Comparison of ENCODE assay signal across 9 mouse cellular contexts in genomic region chr4:62998431-62998835, GRCm38 (mm10). TPM values are rescaled to one million over a fixed set of nuclear protein-coding genes. Genes with fewer than 3 reads are reported as not detected.
DNase-seq lines count a peak whose midpoint lies in the region; ATAC-seq lines count a peak whose summit lies in the region.
"Had no signal": no experiment of that assay in that cellular context is flagged by ENCODE, and none has a peak within 500 bp of the region (broad histone marks: within the 10 kb centered on the region; RNA-seq: fewer than 3 reads in every experiment).

No protein-coding gene starts in this region.

- H3K36me3 ChIP-seq in embryonic facial prominence, embryonic 10.5 days (replicated peaks): peaks cover 35% of the 10 kb centered on the region
- H3K36me3 ChIP-seq in limb, embryonic 12.5 days: peaks cover 21% of the 10 kb centered on the region
- H3K36me3 ChIP-seq in neural tube, embryonic 12.5 days: peaks cover 7% of the 10 kb centered on the region; the same call in 1 of the 2 replicates

- peaks cover 6% of the 10 kb centered on the region; the same call in 1 of the 2 replicates for H3K9me3 ChIP-seq in embryonic facial prominence, embryonic 10.5 days
- 0 out of 2 replicates have a peak, but pooled peaks cover 6% of the 10 kb centered on the region for H3K9me3 ChIP-seq in limb, embryonic 12.5 days
- 0 out of 2 replicates have a peak, but pooled peaks cover 8% of the 10 kb centered on the region for H3K9me3 ChIP-seq in neural tube, embryonic 12.5 days

- peak; percentile 72 for ATAC-seq in limb, embryonic 12.5 days (ENCODE audit: insufficient number of reproducible peaks, insufficient read depth, low FRiP score, low TSS enrichment, low read depth)
- ATAC-seq in neural tube, embryonic 12.5 days (ENCODE audit: low FRiP score, low read depth): peak; percentile 63

- no peak overlapping the region for H3K4me3 ChIP-seq in embryonic facial prominence, embryonic 10.5 days
- no peak overlapping the region for H3K4me3 ChIP-seq in limb, embryonic 12.5 days (replicated peaks)
- H3K4me3 ChIP-seq in neural tube, embryonic 12.5 days: no peak overlapping the region

- H3K27me3 ChIP-seq in embryonic facial prominence, embryonic 10.5 days (replicated peaks; ENCODE audit: low read depth, poor library complexity, severe bottlenecking): no peaks in the 10 kb centered on the region
- H3K27me3 ChIP-seq in limb, embryonic 12.5 days: no peaks in the 10 kb centered on the region
- no peaks in the 10 kb centered on the region for H3K27me3 ChIP-seq in neural tube, embryonic 12.5 days (replicated peaks)

- peak overlapping the region; percentile 6; the same call in 1 of the 2 replicates for H3K4me2 ChIP-seq in limb, embryonic 12.5 days
- no peak overlapping the region for H3K4me2 ChIP-seq in neural tube, embryonic 12.5 days (replicated peaks)

- intact Hi-C loops in heart, postnatal 14 days (cut with DNase I): no loop called here

- no peak overlapping the region for H3K9ac ChIP-seq in limb, embryonic 12.5 days (replicated peaks)
- H3K9ac ChIP-seq in neural tube, embryonic 12.5 days: no peak overlapping the region

- peak; percentile 29 for DNase-seq in embryo, embryonic 10.5 days (ENCODE audit: low spot score)
- DNase-seq in embryo, embryonic 9.5 days (ENCODE audit: extremely low spot score): no peak
- no peak for DNase-seq in embryonic facial prominence, embryonic 10.5 days (ENCODE audit: low spot score)
- peak; percentile 45 to 76 for DNase-seq in heart, postnatal 14 days
- DNase-seq in MN1 (ENCODE audit: low spot score): no peak
- no peak for DNase-seq in left cerebral cortex, adult 9 months (ENCODE audit: low spot score in 2 of 2)

- H3K4me1 ChIP-seq in embryonic facial prominence, embryonic 10.5 days: peaks cover 25% of the 10 kb centered on the region
- H3K4me1 ChIP-seq in limb, embryonic 12.5 days (replicated peaks): peaks cover 42% of the 10 kb centered on the region
- H3K4me1 ChIP-seq in neural tube, embryonic 12.5 days: peaks cover 32% of the 10 kb centered on the region

- 63% methylated on average over 5 of the region's 5 CpGs for WGBS in embryonic facial prominence, embryonic 10.5 days
- WGBS in limb, embryonic 12.5 days: 34% methylated on average over 5 of the region's 5 CpGs
- 50% methylated on average over 5 of the region's 5 CpGs for WGBS in neural tube, embryonic 12.5 days

- H3K27ac ChIP-seq in embryonic facial prominence, embryonic 10.5 days (replicated peaks): peak overlapping the region; percentile 7; the same call in 1 of the 2 replicates
- peak overlapping the region; percentile 84 for H3K27ac ChIP-seq in limb, embryonic 12.5 days
- no peak overlapping the region for H3K27ac ChIP-seq in neural tube, embryonic 12.5 days

RNA-seq across cellular contexts. Expression of gene Zfp618, which starts 33.1 kb away (rescaled TPM):
- 23.0 and 26.9 TPM in 2 replicates for polyA plus RNA-seq in embryonic facial prominence, embryonic 10.5 days (2016; fragmentation: Nextera tagmentation; extraction: Ambion mirVana)
- 1 to 10 TPM; 1.6 to 1.8 TPM for total RNA-seq in heart, postnatal 14 days (2021)
- polyA plus RNA-seq in limb, embryonic 12.5 days (2016; fragmentation: Nextera tagmentation; extraction: Ambion mirVana): 46.1 and 47.5 TPM in 2 replicates
- 46.7 and 55.2 TPM in 2 replicates for polyA plus RNA-seq in neural tube, embryonic 12.5 days (2016; fragmentation: Nextera tagmentation; extraction: Ambion mirVana)
- total RNA-seq: neutrophil, adult 5-6 weeks had no signal

Comparison
In these comparisons a context has a peak if more than half of its experiments do, and no peak if none do; other contexts are left out.
1. DNase-seq: peak in embryo, embryonic 10.5 days (single experiment) and heart, postnatal 14 days (2 of 2); none in embryo, embryonic 9.5 days (single experiment), embryonic facial prominence, embryonic 10.5 days (single experiment), MN1 (single experiment) and left cerebral cortex, adult 9 months (0 of 2).